Mouse (Mus musculus) midbrain, embryonic 12.5 days (tissue): ENCODE results near the gene Mdm2. TPM values are rescaled to one million over a fixed set of nuclear protein-coding genes. Genes with fewer than 3 reads are reported as not detected.
"Not testable (repeated sequence)": the region's sequence is repeated elsewhere in the genome, so short reads cannot be mapped to it uniquely, and the experiment has no call there.

Experiments
- ATAC-seq: fragments of 200-750 bp; cut with Nextera tagmentation; 2 replicates; pipeline ENCODE4 v1.8.0; 2017; ENCODE audit warnings: low read depth, moderate TSS enrichment, moderate library complexity; ENCODE audit not compliant: low FRiP score
- H3K27ac ChIP-seq: fragments of 300-500 bp; sonication (generic); replicated peaks from 2 replicates; pipeline ENCODE4 v1.5.1; 2016; ENCODE audit warnings: mild to moderate bottlenecking
- H3K27me3 ChIP-seq: fragments of 300-500 bp; sonication (generic); 2 replicates; pipeline ENCODE4 v1.6.1; 2016; ENCODE audit warnings: mild to moderate bottlenecking
- H3K36me3 ChIP-seq: fragments of 300-500 bp; sonication (generic); 2 replicates; pipeline ENCODE4 v1.6.1; 2016
- H3K4me1 ChIP-seq: fragments of 300-500 bp; sonication (generic); 2 replicates; pipeline ENCODE4 v1.6.1; 2016
- H3K4me2 ChIP-seq: fragments of 300-500 bp; sonication (generic); replicated peaks from 2 replicates; pipeline ENCODE4 v1.6.1; 2016; ENCODE audit warnings: mild to moderate bottlenecking, moderate library complexity
- H3K4me3 ChIP-seq: fragments of 300-500 bp; sonication (generic); 2 replicates; pipeline ENCODE4 v1.5.1; 2016; ENCODE audit warnings: mild to moderate bottlenecking
- H3K9ac ChIP-seq: fragments of 300-500 bp; sonication (generic); replicated peaks from 2 replicates; pipeline ENCODE4 v1.6.1; 2016; ENCODE audit warnings: mild to moderate bottlenecking, moderate library complexity
- H3K9me3 ChIP-seq: fragments of 300-500 bp; sonication (generic); 2 replicates; pipeline ENCODE4 v1.6.1; 2016; ENCODE audit warnings: mild to moderate bottlenecking
- WGBS: fragments of 180-500 bp; shearing (Covaris S2); methylation state at CpG from one replicate; pipeline ENCODE4 v1.1.7; 2016; 5-methylcytosine and 5-hydroxymethylcytosine counted together
- polyA plus RNA-seq: library from polyadenylated mRNA; unstranded; fragments of >200 nt; fragmentation: Nextera tagmentation; extraction: Ambion mirVana; gene quantifications from 2 replicates; pipeline ENCODE4 v1.2.1, GENCODE M21; 2016

Mdm2 gene
- polyA plus RNA-seq = 74.5 and 83.8 TPM in 2 replicates

DNA sequence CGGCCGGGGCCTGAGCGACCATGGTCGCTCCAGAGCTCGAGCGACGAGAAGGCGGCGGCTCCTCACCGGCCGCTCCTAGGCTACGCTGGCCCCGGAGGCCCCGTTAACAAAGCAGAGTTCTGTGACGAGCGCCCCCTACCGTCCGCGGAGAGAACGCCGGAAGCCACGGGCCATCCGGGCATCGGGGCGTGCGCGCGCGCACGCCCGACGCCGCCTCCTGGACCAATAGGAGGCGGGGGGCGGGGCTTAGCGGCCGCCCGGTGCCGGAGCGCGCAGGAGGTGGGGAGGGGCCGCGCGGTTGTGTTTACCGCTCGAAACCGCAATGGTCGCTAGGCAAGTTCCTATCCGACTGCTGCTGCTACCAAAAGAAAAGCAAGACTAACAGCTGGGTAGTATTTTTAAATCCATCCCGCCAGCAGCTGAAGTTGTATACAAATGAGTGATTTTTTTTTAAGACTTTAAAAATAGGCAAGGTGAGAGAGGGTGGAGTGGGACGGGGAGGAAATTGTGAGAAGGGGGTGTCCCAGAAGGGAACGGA lies at the start of gene Mdm2:
TSS of gene Mdm2 (minus strand) at position 155 of the 538 bp plus-strand sequence.
- peak within 1 kb of the TSS; percentile 98 for H3K9ac ChIP-seq
- under 1% methylated on average over 52 of the region's 52 CpGs for WGBS
- peak within 1 kb of the TSS; percentile 97 for H3K27ac ChIP-seq
- H3K9me3 ChIP-seq = no peaks in the 10 kb centered on the region
- H3K27me3 ChIP-seq = no peaks in the 10 kb centered on the region
- peaks cover 18% of the 10 kb centered on the region for H3K36me3 ChIP-seq
- peak; percentile 92 for ATAC-seq
- peaks cover 13% of the 10 kb centered on the region for H3K4me1 ChIP-seq
- H3K4me2 ChIP-seq = peak within 1 kb of the TSS; percentile 72
- H3K4me3 ChIP-seq = peak within 1 kb of the TSS; percentile 89

DNA sequence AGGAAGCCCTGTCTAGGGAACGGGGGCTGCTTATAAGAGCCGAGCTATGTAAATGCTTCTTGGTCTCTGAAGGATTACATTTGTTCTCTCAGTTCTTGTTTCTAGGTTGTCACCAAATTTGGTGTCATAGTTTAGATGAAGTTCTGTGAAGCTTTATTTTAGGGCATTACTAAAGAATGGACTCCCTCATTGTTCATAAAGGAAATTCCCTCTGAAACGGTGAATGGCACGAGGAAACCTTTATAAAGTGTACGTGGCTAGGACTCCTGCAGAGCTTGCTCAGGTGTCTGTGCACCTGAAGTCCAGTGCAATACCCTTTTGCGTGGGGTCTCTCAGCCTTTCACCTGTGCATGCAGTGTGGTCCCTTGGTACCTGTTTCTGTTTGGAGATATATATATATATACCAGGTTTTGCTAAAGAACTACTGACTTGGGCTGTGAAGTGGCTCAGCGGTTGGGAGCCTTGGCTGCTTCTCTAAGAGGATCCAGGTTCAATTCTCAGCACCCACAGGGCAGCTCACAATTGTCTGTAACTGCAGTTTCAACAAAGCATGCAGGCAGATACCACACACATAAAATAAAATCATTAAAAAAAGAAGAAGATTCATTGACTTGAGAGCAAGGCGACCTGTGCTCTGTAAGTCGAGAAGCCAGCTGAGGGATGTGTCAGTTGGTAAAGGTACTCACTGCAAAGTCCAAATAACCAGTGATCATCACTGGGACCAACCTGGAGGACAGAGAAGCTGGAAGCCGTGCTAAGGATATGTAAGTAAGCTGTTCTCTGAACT lies 49.5 kb upstream of the Mdm2 start:
- Histone ChIP-seq H3K9me3 (no peaks in the 10 kb centered on the region), H3K4me3 (no peak overlapping the region), H3K4me1 (no peaks in the 10 kb centered on the region), H3K9ac (no peak overlapping the region), H3K36me3 (peaks cover 95% of the 10 kb centered on the region), H3K4me2 (no peak overlapping the region), H3K27ac (no peak overlapping the region), H3K27me3 (no peaks in the 10 kb centered on the region)
- WGBS = 96% methylated on average over 10 of the region's 10 CpGs
- ATAC-seq = no peak

- WGBS = 92% methylated on average over 18 of the region's 18 CpGs
- no peak for ATAC-seq
- no peak overlapping the region for H3K4me3 ChIP-seq
- H3K4me2 ChIP-seq = no peak overlapping the region
- H3K27ac ChIP-seq = no peak overlapping the region
- no peaks in the 10 kb centered on the region for H3K27me3 ChIP-seq
- H3K9ac ChIP-seq = no peak overlapping the region
- H3K9me3 ChIP-seq = no peaks in the 10 kb centered on the region
- peaks cover 97% of the 10 kb centered on the region for H3K36me3 ChIP-seq
- no peaks in the 10 kb centered on the region for H3K4me1 ChIP-seq
Observed at GRCm38 (mm10) chr10:117758749-117759727, 48.5 kb upstream of the Mdm2 start.

GRCm38 (mm10) chr10:117758344-117758743 lies 47.8 kb upstream of the Mdm2 start:
- ATAC-seq, H3K4me1 ChIP-seq, H3K9ac ChIP-seq, H3K4me2 ChIP-seq, H3K4me3 ChIP-seq, H3K27me3 ChIP-seq, H3K27ac ChIP-seq, H3K9me3 ChIP-seq: not testable (repeated sequence)
- peaks cover 92% of the 10 kb centered on the region for H3K36me3 ChIP-seq
- WGBS = 96% methylated on average over 3 of the region's 3 CpGs

DNA sequence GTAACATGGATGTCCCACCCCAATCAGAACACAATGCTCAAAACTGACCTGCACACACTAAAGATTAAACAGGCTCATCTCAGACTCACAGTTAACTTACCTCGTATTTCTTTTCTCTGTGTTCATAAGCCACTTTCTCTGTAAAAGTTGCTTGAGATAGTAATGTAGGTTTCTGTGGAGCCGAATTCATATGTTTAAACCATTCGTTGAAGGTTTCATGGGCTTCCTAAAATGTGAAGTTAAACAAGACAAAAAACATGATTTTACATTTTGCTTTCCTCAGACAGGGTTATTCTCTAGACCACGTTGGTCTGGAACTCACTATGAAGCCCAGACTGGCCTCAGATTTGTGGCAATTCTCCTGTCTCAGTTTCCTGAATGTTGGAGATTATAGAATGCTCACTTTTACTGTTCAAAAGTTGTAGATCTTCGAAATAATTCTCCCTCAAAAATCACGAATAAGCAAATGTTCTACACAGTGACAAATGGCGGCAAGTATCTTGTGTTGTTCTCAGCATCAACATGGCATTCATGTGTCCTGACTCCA lies 47.3 kb upstream of the Mdm2 start:
- no peak overlapping the region for H3K9ac ChIP-seq
- no peaks in the 10 kb centered on the region for H3K4me1 ChIP-seq
- no peaks in the 10 kb centered on the region for H3K9me3 ChIP-seq
- no peak for ATAC-seq
- no peak overlapping the region for H3K4me2 ChIP-seq
- WGBS = 94% methylated on average over 7 of the region's 7 CpGs
- H3K4me3 ChIP-seq = no peak overlapping the region
- no peaks in the 10 kb centered on the region for H3K27me3 ChIP-seq
- peaks cover 88% of the 10 kb centered on the region for H3K36me3 ChIP-seq
- no peak overlapping the region for H3K27ac ChIP-seq

GRCm38 (mm10) chr10:117757259-117757658 lies 46.7 kb upstream of the Mdm2 start:
- H3K9ac ChIP-seq = no peak overlapping the region
- no peak overlapping the region for H3K27ac ChIP-seq
- 95% methylated on average over 1 of the region's 1 CpGs for WGBS
- H3K4me1 ChIP-seq = no peaks in the 10 kb centered on the region
- no peak overlapping the region for H3K4me2 ChIP-seq
- no peaks in the 10 kb centered on the region for H3K9me3 ChIP-seq
- ATAC-seq = no peak
- H3K27me3 ChIP-seq = no peaks in the 10 kb centered on the region
- H3K4me3 ChIP-seq = no peak overlapping the region
- H3K36me3 ChIP-seq = peaks cover 82% of the 10 kb centered on the region

GRCm38 (mm10) chr10:117756784-117757183 lies 46.2 kb upstream of the Mdm2 start:
- Histone ChIP-seq H3K4me3 (no peak overlapping the region), H3K36me3 (peaks cover 81% of the 10 kb centered on the region), H3K27ac (no peak overlapping the region), H3K4me1 (no peaks in the 10 kb centered on the region), H3K27me3 (no peaks in the 10 kb centered on the region), H3K9ac (no peak overlapping the region), H3K9me3 (no peaks in the 10 kb centered on the region), H3K4me2 (no peak overlapping the region)
- ATAC-seq = no peak
- WGBS = 92% methylated on average over 5 of the region's 5 CpGs

DNA sequence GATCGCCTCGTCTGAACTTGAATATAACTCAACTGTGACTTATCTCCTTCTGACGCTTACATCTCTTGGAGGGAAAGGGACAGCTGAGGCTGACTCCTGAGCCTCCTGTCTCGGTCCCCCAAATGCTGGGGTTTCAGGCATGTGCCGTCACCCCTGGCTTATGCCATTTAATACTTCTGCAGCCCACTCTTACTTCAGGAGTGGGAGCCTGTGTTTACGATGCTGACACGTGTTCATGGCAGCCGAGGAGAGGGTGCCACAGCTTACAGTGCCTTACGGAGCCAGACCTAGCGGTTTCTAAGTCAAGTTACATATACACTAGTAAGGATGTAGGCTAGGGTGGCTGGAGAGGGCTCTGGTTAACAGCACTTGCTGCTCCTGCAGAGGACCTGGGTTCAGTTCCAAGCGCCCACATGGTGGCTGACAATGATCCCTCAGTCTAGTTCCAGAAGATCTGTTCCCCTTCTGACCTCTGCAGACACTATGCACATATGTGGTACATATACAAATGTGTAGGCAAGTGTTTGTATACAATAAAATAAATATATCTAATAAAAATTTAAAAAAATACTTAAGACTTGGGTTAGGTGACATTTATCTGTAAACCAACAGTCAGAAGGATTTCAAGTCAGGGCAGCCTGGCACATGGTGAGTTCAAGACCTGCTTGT lies 45.4 kb upstream of the Mdm2 start:
- Histone ChIP-seq H3K9me3 (no peaks in the 10 kb centered on the region), H3K27ac (no peak overlapping the region), H3K27me3 (no peaks in the 10 kb centered on the region), H3K4me2 (no peak overlapping the region), H3K4me1 (no peaks in the 10 kb centered on the region), H3K4me3 (no peak overlapping the region), H3K9ac (no peak overlapping the region), H3K36me3 (peaks cover 81% of the 10 kb centered on the region)
- WGBS = 92% methylated on average over 11 of the region's 11 CpGs
- ATAC-seq = no peak

DNA sequence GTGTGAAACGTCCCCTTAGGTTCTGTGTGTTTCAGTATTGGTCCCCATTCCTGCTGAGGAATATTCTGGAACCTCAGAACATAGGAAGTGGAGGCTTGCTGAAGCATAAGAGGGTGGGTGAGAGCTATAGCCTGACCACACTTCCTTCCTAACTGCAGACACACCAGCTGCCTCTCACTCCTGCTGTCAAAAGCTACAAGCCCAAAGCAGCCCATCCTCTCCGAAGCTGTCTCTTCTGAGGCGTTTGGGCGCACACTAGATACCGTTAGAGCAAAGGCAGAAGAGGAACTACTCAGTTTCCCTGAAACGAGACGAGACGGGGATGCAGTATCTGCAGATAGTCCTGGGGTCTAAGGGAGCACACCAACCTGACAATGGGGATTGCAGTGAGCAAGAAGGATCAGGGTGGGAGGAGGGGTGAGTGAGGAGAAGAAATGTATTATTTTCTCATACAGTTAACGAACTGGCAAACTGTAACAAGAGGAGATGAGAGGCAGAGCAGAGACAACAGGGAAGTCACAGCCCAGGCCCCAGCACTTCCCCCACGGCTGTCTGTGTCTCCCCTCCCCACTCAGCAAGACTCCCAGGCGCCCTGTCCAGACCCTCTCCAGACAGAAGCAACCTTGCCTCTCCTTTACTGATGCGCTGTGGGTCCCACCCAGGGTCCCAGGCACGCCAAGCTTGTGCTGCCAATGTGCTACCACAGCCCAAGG lies 44.7 kb upstream of the Mdm2 start:
- no peak for ATAC-seq
- H3K36me3 ChIP-seq = peaks cover 79% of the 10 kb centered on the region
- WGBS = 90% methylated on average over 13 of the region's 13 CpGs

GRCm38 (mm10) chr10:117754609-117754940 lies 44.0 kb upstream of the Mdm2 start:
- peaks cover 79% of the 10 kb centered on the region for H3K36me3 ChIP-seq
- no peaks in the 10 kb centered on the region for H3K27me3 ChIP-seq
- no peak overlapping the region for H3K9ac ChIP-seq

More for the DNA sequence above, 44.7 kb upstream of the Mdm2 start:
- no peaks in the 10 kb centered on the region for H3K4me1 ChIP-seq
- H3K9ac ChIP-seq = no peak overlapping the region
- no peaks in the 10 kb centered on the region for H3K27me3 ChIP-seq
- no peak overlapping the region for H3K4me3 ChIP-seq
- H3K27ac ChIP-seq = no peak overlapping the region
- no peak overlapping the region for H3K4me2 ChIP-seq
- H3K9me3 ChIP-seq = no peaks in the 10 kb centered on the region

More at GRCm38 (mm10) chr10:117754609-117754940, 44.0 kb upstream of the Mdm2 start:
- no peak for ATAC-seq
- Histone ChIP-seq H3K27ac (no peak overlapping the region), H3K4me2 (no peak overlapping the region), H3K9me3 (no peaks in the 10 kb centered on the region), H3K4me3 (no peak overlapping the region), H3K4me1 (no peaks in the 10 kb centered on the region)
- 98% methylated on average over 7 of the region's 7 CpGs for WGBS
